Mouse (Mus musculus): ENCODE data around the gene Gm7954.
"Not testable (repeated sequence)": the region's sequence is repeated elsewhere in the genome, so short reads cannot be mapped to it uniquely, and the experiment has no call there.

Gm7954 gene

GRCm38 (mm10) chr14:41453418-41453817 is at the start of gene Gm7954:
Gene Gm7954, minus strand, starts transcription at chr14:41453518.
- DNase-seq (ENCODE audit: low read depth) = not testable (repeated sequence)

DNA sequence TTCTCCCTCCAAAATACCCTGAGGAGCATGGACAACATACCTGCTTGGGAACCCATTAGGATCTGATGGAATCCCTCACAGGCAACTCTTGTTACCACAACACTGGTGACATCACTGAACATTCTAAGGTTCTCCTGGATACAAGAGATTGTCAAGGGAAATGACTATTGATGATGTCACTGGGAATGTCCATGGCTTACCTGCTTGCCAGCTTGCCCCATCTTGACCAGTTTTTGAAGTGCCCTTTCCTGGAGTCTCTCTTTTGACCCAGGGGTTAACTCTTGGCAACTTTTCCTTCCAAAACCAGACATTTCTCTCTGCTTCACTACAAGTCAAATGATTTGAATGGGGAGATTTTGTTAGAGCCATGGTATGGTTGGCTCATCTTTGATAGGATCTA is 36.1 kb upstream of the Gm7954 start, which contains the start of gene Gm3486:
Gene Gm3486, minus strand, starts transcription at position 101 of the 400 bp plus-strand sequence.
- DNase-seq (ENCODE audit: low read depth) = not testable (repeated sequence)

- not testable (repeated sequence) for DNase-seq (ENCODE audit: low read depth)
Measured at GRCm38 (mm10) chr14:41425393-41426075, 27.8 kb downstream of the Gm7954 start.

- not testable (repeated sequence) for DNase-seq (ENCODE audit: low read depth)
Measured at GRCm38 (mm10) chr14:41424694-41425093, 28.6 kb downstream of the Gm7954 start.

- DNase-seq (ENCODE audit: low read depth) = not testable (repeated sequence)
Measured at GRCm38 (mm10) chr14:41408181-41408580, 45.1 kb downstream of the Gm7954 start, which contains the start of gene Gm6482. Gene Gm6482, minus strand, starts transcription at chr14:41408281.

Measured in induced T-regulatory cell, adult 2 months (primary cell).